Mouse (Mus musculus) lung, adult 2 months (tissue): ENCODE measurements around the gene Atp2a2.

Source experiments
- CTCF ChIP-seq: fragments of 200-500 bp; IDR thresholded peaks from 2 replicates; pipeline ENCODE4 v1.5.1; 2011; ENCODE audit warnings: mild to moderate bottlenecking, low read length, control low read depth; ENCODE audit not compliant: insufficient read depth
- POLR2A ChIP-seq: fragments of 200-500 bp; IDR thresholded peaks from 2 replicates; pipeline ENCODE4 v1.6.1; 2011; ENCODE audit warnings: low read depth, mild to moderate bottlenecking, control low read depth, low read length, borderline replicate concordance; ENCODE audit errors: extremely low read depth

DNA sequence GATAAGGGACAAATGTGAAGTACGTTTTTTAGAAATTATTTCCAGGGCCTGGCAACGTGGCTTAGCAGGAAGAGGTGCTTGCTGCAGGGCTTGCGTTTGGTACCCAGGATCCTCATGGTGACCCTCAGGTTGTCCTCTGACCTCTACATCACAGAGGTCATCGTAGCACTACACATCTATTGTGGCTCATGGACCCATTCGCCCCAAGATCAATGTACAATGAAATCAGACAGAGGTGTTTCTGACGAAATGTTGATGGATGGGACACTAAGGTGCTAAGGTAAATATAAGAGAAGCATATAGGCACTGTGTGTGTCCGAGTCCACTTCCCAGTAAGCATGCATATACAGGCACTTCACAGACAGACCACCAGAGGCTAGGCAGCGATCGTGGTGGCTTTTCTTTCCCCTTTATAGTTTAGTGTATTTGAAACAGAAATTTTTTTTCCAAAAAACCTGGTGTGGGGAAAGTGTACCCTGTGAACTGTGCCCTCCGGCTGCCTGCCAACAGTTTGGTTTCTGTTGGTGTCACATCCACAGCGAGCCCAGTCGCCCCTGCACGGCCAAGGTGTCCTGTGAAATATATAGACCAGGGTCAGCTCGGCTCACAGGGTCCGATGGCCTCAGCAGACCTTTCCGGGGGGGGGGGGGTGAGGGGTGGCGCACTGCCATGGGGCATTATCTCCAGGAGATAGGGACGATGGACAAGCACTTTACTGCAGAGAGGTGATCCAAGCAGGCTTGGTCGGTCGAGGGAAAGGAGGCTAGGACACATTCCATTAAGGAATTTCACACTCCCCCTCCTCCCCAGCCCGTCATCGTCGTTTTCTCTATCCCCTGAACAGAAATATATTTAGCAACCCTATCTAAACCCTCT, 18.5 kb upstream of the Atp2a2 start:
- no peak for TF ChIP-seq CTCF
- no peak for TF ChIP-seq POLR2A
